Mouse (Mus musculus): ENCODE results near the gene Myh8.
A peak's percentile ranks its signal among the peaks of the same experiment; 100 is the strongest.

Gene Myh8

GRCm38 (mm10) chr11:67276601-67277174, at the start of gene Myh8:
Myh8 (plus strand) TSS chr11:67277124.
- DNase-seq (ENCODE audit: low spot score), result peak; percentile 27

GRCm38 (mm10) chr11:67228731-67229130, 48.2 kb upstream of the Myh8 start:
- no peak for DNase-seq (ENCODE audit: low spot score)

- no peak for DNase-seq (ENCODE audit: low spot score)
Observed at GRCm38 (mm10) chr11:67229166-67229565, 47.8 kb upstream of the Myh8 start.

GRCm38 (mm10) chr11:67229946-67230345, 47.0 kb upstream of the Myh8 start:
- DNase-seq (ENCODE audit: low spot score), result no peak

- DNase-seq (ENCODE audit: low spot score), result no peak
Observed at GRCm38 (mm10) chr11:67235639-67236358, 41.1 kb upstream of the Myh8 start.

GRCm38 (mm10) chr11:67236799-67237198, 40.1 kb upstream of the Myh8 start:
- DNase-seq (ENCODE audit: low spot score), result no peak

GRCm38 (mm10) chr11:67237481-67238079, 39.3 kb upstream of the Myh8 start, which contains the start of gene Myh4:
Myh4 (plus strand) TSS chr11:67238029.
- DNase-seq (ENCODE audit: low spot score), result no peak

- no peak for DNase-seq (ENCODE audit: low spot score)
Observed at GRCm38 (mm10) chr11:67241051-67241450, 35.9 kb upstream of the Myh8 start.

GRCm38 (mm10) chr11:67253691-67254090, 23.2 kb upstream of the Myh8 start:
- DNase-seq (ENCODE audit: low spot score), result no peak

GRCm38 (mm10) chr11:67257048-67257447, 19.9 kb upstream of the Myh8 start:
- DNase-seq (ENCODE audit: low spot score), result no peak

- no peak for DNase-seq (ENCODE audit: low spot score)
Observed at GRCm38 (mm10) chr11:67260956-67261355, 16.0 kb upstream of the Myh8 start.

GRCm38 (mm10) chr11:67293440-67293839, 16.5 kb downstream of the Myh8 start:
- DNase-seq (ENCODE audit: low spot score), result no peak

GRCm38 (mm10) chr11:67313733-67314452, 37.0 kb downstream of the Myh8 start:
- DNase-seq (ENCODE audit: low spot score), result no peak

GRCm38 (mm10) chr11:67321358-67321757, 44.4 kb downstream of the Myh8 start, which contains the start of gene Myh13:
Myh13 (plus strand) TSS chr11:67321658.
- DNase-seq (ENCODE audit: low spot score), result no peak

- DNase-seq (ENCODE audit: low spot score), result no peak
Observed at GRCm38 (mm10) chr11:67326536-67326935, 49.6 kb downstream of the Myh8 start.

GRCm38 (mm10) chr11:67344556-67344955, 67.6 kb downstream of the Myh8 start:
- no peak for DNase-seq (ENCODE audit: low spot score)

GRCm38 (mm10) chr11:67345186-67345855, 68.4 kb downstream of the Myh8 start:
- DNase-seq (ENCODE audit: low spot score), result no peak

GRCm38 (mm10) chr11:67345856-67346236, 68.9 kb downstream of the Myh8 start:
- DNase-seq (ENCODE audit: low spot score), result no peak

GRCm38 (mm10) chr11:67350153-67350768, 73.3 kb downstream of the Myh8 start:
- peak; percentile 16 for DNase-seq (ENCODE audit: low spot score)

GRCm38 (mm10) chr11:67353011-67353410, 76.1 kb downstream of the Myh8 start:
- DNase-seq (ENCODE audit: low spot score), result no peak

- DNase-seq (ENCODE audit: low spot score), result no peak
Observed at GRCm38 (mm10) chr11:67358031-67358430, 81.1 kb downstream of the Myh8 start.
